Mouse (Mus musculus) layer of hippocampus, adult 18-20 months (tissue): ENCODE measurements around the gene 1700020D05Rik. TPM values are rescaled to one million over a fixed set of nuclear protein-coding genes. Genes with fewer than 3 reads are reported as not detected.

Source experiments
- DNase-seq, 2 experiments: peaks; one replicate each; pipeline ENCODE4 v3.0.0; 2022; ENCODE audit warnings: low spot score in 2 of 2
- total RNA-seq, 2 experiments: library from RNA; stranded (reverse); gene quantifications; 2 replicates each; pipeline ENCODE4 v1.2.3; 2021

The 1700020D05Rik gene
- total RNA-seq, 2 experiments from 2014 or later = 4.3 to 6.4 TPM

GRCm38 (mm10) chr19:5477004-5477667 lies 26.5 kb downstream of the 1700020D05Rik start:
- no peak for DNase-seq

DNA sequence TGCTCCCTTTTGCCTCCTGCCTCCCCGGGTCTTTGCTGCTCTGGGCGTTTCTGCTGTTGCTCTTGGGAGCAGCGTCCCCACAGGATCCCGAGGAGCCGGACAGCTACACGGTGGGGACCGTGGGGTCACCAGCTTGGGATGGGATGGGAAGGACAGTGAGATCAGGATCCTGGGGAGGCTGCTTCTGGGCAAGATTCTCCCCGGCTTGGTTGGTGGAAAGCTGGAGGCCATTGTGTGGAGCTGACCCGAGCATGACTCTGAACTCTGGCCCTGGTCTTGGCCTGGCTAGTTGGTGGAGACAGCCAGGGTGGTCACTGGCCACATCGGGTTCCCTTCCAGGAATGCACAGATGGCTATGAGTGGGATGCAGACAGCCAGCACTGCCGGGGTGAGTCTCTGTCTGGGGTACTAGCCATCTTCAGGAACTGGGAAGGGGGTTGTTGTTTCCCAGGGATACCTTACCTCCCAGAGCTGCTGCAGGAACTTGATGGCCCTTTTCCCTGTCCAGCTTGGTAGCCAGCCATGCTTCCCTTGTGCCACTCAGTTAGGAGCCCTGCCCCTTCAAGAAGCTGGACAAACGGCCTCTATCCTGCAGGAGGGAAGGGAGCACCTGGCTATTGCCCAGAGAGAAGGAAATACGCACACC lies 28.4 kb downstream of the 1700020D05Rik start:
- DNase-seq = no peak

GRCm38 (mm10) chr19:5474281-5475068 lies 29.1 kb downstream of the 1700020D05Rik start:
- DNase-seq = no peak

DNA sequence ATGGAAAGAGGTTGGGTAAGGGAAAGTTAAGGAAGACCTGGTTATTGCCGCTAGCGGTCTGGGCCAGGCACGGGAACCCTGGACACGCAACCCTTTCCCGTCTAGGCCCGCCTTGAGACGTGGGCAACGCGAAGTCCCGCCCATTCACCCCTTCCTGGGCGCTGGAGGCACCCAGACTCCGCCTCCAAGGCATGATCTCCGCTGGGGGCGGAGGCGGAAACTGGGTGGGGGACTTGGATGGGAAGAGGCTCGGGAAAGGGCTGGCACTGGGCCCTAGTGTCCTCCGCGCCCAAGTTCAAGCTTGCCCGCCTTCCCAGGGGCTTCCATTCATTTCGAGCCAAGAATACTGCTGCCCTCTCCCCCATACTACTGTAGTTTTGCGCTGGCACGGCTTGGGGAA lies 29.9 kb downstream of the 1700020D05Rik start, which contains the start of gene Efemp2:
Gene Efemp2, plus strand, starts transcription at position 235 of the 400 bp plus-strand sequence.
- DNase-seq = no peak

- DNase-seq = no peak
These were observed 30.7 kb downstream of the 1700020D05Rik start for GRCm38 (mm10) chr19:5472857-5473256.

DNA sequence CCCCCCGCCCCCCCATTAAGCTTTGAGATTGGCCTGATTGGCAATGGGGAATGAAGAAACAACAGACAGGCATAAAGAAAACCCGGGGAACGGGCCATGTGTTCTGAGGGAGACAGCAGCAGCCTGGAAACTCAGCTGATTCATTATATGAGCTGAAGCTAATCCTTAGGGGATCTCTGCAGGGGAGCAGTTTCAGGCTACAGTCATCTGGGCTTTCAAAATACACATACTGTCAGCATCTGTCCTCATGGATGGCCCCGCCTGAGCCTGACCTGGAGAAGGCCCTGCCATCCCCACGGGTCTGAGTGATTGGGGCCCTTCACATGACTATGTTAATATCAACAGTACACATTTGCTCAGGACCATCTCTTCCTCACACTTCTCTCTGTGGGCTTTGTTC lies 31.7 kb downstream of the 1700020D05Rik start:
- DNase-seq = no peak

DNA sequence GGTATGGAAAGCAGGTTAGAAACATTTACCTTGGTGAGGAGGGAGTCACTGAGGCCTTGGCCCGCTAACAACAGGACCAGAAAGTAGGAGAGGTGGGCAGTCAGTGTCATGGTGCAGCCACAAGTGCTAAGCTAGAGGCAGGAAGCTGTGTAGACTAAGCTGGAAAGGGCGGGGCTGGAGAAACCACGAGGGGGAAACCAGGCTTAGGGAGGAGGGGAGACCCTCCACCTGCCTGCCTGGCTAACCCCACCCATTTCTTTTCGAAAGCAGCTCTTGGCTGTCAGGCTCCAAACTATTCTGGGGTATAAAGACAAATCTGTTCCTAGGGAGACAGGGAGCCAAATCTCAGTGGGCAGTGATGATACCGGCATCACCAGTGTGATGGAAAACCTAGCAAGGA lies 35.2 kb downstream of the 1700020D05Rik start, which contains the start of gene Ctsw:
Gene Ctsw, minus strand, starts transcription at position 134 of the 400 bp plus-strand sequence.
- DNase-seq = no peak

- no peak for DNase-seq
These were observed 36.6 kb downstream of the 1700020D05Rik start for GRCm38 (mm10) chr19:5466916-5467500.

DNA sequence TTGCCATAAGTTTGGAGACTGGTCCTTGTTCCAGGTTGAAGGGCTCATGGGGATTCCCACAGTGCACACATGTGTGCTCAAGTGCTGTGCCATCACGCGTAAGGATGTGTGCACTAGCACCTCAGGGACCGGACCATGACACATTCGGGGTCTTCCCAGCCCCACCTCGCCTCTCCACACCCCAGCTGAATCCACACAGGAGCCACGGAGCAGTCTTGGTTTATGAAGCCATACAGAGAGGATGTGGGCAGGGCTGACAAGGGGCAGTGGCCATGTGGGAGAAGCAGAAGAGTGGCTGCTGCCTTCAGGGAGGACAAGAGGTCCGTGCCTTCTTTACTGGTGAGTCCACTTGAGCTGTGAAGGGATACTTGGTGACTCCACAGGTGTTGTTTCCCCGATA lies 38.5 kb downstream of the 1700020D05Rik start:
- no peak for DNase-seq

- peak in 1 of 2 experiments; percentile 54 for DNase-seq
These were observed 39.6 kb downstream of the 1700020D05Rik start for GRCm38 (mm10) chr19:5463791-5464562.

- no peak for DNase-seq
These were observed 40.4 kb downstream of the 1700020D05Rik start for GRCm38 (mm10) chr19:5463212-5463611.

GRCm38 (mm10) chr19:5461411-5461810 lies 42.2 kb downstream of the 1700020D05Rik start:
- DNase-seq = no peak

GRCm38 (mm10) chr19:5460465-5460911 lies 43.1 kb downstream of the 1700020D05Rik start, which contains the start of gene Fibp:
Fibp (plus strand) TSS chr19:5460615.
- DNase-seq = peak; percentile 81 to 91

DNA sequence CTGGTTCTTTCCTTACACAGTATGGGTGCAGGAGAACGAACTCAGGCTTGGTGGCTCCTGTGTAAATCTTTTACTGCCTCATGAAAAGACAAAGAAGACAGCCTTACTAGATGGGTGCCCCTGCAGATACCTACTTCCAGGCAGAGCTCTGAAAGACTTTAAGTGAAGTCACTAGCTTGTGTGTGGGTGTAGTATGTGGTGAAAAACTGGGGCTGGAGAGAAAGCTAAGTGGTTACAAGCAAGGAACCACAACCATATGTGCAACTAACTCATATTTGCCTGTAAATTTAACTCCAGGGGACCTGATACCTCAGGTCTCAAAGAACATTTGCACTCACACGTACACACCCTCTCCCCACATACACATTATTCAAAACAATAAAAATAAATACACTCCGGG lies 43.7 kb downstream of the 1700020D05Rik start:
- DNase-seq = no peak

DNA sequence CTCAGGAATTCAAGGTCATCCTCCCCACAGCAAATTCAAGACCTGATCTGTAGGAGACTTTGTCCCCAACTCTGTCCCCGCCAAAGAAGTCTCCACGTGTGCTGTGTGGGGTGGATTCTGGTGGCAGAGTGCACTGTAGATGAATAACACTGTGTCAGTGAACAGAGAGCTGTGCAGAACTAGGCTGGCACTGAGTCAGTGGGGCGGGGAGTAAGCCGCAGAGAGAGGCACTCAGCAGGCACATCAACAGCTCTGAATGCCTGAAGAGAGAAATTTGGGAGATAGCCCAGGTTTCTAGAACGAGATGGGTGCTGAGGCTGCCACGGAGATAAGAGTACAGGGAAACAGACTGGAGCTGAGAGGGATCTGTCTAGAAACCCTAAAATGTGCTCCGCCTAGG lies 44.6 kb downstream of the 1700020D05Rik start:
- DNase-seq = peak; percentile 59 to 75

- no peak for DNase-seq
These were observed 45.7 kb downstream of the 1700020D05Rik start, which contains the start of gene Ccdc85b for GRCm38 (mm10) chr19:5457746-5458442. Ccdc85b (minus strand) TSS chr19:5457894.

DNA sequence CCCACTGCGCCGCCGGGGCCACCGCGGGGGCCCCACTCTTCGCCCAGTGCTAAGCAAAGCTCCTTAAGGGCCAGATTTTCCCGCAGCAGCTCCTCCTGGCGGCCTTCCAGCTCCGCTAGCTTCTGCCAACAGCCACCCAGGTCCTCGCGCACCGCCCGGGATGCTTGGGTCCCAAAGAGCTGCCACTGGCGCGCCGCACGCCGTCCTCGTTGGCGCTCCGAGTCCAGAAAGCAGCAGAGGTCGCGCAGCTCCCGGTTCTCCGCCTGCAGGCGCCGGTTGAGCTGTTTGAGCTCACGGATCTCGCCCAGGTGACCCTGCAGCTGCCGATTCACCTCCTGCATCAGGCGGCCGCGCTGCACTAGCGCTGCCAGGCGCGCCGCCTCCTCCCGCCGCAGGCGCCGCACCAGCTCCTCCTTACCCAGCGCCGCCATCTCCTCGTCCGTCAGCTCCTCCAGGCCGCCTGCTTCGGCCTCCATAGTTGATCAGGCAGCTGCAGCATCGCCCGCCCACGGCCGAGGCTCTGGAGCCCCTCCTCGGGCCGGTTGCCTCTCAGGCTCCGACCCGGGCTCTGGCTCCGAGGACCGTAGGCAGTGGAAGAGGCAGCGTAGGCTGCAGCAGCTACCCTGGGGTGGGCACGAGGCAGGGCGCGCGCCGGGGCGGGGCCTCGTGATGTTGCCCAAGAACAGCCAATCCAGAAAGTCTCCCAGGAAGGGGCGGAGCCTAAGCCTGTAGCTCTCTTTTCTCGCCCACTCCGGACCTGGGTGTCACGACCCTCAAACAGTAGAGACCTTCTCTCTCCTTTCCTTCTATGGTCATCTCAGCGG lies 46.5 kb downstream of the 1700020D05Rik start:
- DNase-seq = peak; percentile 96 to 98

DNA sequence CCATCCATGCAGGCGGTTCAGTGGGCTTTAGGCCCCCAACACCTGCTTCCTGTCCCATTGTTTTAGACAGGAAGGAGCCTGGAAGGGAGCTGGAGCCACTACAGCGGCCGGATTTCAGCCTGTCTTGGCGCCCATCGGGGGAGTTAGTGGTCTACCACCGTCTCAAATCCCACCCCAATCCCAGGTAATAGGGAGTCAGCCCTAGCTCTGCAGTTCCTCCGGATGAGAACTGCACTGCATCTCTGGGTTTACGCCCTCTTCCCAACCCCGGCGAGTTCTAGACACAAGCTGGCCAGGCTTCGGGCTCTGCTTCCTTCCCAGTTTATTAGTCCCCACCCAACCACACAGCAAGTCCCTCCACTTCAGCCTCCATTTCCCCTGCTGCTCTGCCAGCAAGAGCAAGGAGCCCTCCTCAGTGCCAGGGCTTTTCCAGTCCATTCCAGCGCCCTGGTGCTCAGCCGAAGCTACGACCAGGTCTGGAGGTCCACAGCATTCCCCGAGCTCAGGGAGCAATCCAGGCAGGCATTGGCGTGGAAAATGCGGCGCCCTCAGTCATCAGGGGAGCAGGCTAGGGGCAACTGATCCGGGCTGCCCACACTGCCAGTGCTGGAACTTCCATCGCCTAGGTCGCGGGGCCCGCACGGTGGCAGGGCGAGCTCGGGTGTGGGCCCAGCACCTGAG lies 47.2 kb downstream of the 1700020D05Rik start:
- DNase-seq = no peak
